Mouse (Mus musculus): ENCODE results near the gene Sugct. TPM values are rescaled to one million over a fixed set of nuclear protein-coding genes. Genes with fewer than 3 reads are reported as not detected.
"Not testable (repeated sequence)": the region's sequence is repeated elsewhere in the genome, so short reads cannot be mapped to it uniquely, and the experiment has no call there.

Sugct gene
- polyA plus RNA-seq, 1 experiment: 4.7 TPM

- no peak overlapping the region for H3K4me3 ChIP-seq (replicated peaks; ENCODE audit: insufficient read depth, low read depth, low read length)
- no peak for DNase-seq
- TF ChIP-seq CTCF (IDR thresholded peaks at IDR 0.05; ENCODE audit: borderline replicate concordance, insufficient read depth, low read depth, low read length) (no peak), POLR2A (IDR thresholded peaks at IDR 0.05; ENCODE audit: borderline replicate concordance, insufficient read depth, low read length) (no peak)
- H3K27ac ChIP-seq (ENCODE audit: insufficient read depth, low read length): no peak overlapping the region
- H3K27me3 ChIP-seq (ENCODE audit: control insufficient read depth, insufficient read depth, low read length): no peaks in the 10 kb centered on the region
- no peaks in the 10 kb centered on the region for H3K4me1 ChIP-seq (ENCODE audit: control insufficient read depth, insufficient read depth, low read length)
- WGBS: 75% methylated on average over 4 of the region's 4 CpGs
These were observed 184.1 kb downstream of the Sugct start for GRCm38 (mm10) chr13:17511184-17511778.

- DNase-seq: no peak
- H3K27ac ChIP-seq (ENCODE audit: insufficient read depth, low read length): no peak overlapping the region
- no peaks in the 10 kb centered on the region for H3K27me3 ChIP-seq (ENCODE audit: control insufficient read depth, insufficient read depth, low read length)
- H3K4me1 ChIP-seq (ENCODE audit: control insufficient read depth, insufficient read depth, low read length): no peaks in the 10 kb centered on the region
- no peak overlapping the region for H3K4me3 ChIP-seq (replicated peaks; ENCODE audit: insufficient read depth, low read depth, low read length)
- WGBS: 60% methylated on average over 1 of the region's 1 CpGs
- TF ChIP-seq POLR2A (IDR thresholded peaks at IDR 0.05; ENCODE audit: borderline replicate concordance, insufficient read depth, low read length) (no peak), CTCF (IDR thresholded peaks at IDR 0.05; ENCODE audit: borderline replicate concordance, insufficient read depth, low read depth, low read length) (no peak)
These were observed 200.4 kb downstream of the Sugct start for GRCm38 (mm10) chr13:17494936-17495335.

DNA sequence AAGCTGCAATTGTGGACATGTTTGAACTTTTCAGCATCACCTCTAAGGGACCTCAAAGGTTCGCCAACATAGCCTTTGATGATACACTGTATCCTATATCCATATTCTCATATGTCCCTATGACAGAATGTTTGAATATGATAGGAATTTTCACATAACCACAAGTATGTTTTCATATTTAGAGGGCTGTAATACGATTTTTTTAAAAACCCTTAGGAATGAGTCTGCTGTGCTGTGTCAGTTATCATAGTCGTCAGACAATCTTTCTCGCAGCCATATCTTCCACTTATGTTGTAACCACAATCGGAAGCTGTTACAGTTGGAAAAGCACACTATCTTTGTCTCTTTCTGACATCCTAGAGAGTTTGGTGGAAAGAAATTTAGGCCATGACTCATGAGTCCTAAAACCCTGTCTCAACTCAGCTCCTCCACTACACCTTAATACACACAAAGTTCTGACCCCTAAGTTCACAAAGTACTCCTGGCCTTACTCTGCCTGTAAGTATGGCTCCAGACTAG lies 201.2 kb downstream of the Sugct start:
- Histone ChIP-seq H3K27me3 (ENCODE audit: control insufficient read depth, insufficient read depth, low read length) (no peaks in the 10 kb centered on the region), H3K4me1 (ENCODE audit: control insufficient read depth, insufficient read depth, low read length) (no peaks in the 10 kb centered on the region), H3K27ac (ENCODE audit: insufficient read depth, low read length) (no peak overlapping the region), H3K4me3 (replicated peaks; ENCODE audit: insufficient read depth, low read depth, low read length) (no peak overlapping the region)
- WGBS: 89% methylated on average over 5 of the region's 5 CpGs
- no peak for DNase-seq
- TF ChIP-seq CTCF (IDR thresholded peaks at IDR 0.05; ENCODE audit: borderline replicate concordance, insufficient read depth, low read depth, low read length) (no peak), POLR2A (IDR thresholded peaks at IDR 0.05; ENCODE audit: borderline replicate concordance, insufficient read depth, low read length) (no peak)

- H3K27ac ChIP-seq (ENCODE audit: insufficient read depth, low read length); H3K4me1 ChIP-seq (ENCODE audit: control insufficient read depth, insufficient read depth, low read length); H3K4me3 ChIP-seq (replicated peaks; ENCODE audit: insufficient read depth, low read depth, low read length); H3K27me3 ChIP-seq (ENCODE audit: control insufficient read depth, insufficient read depth, low read length); DNase-seq: not testable (repeated sequence)
- WGBS: 12% methylated on average over 1 of the region's 1 CpGs
These were observed 237.4 kb downstream of the Sugct start for GRCm38 (mm10) chr13:17457981-17458380.

GRCm38 (mm10) chr13:17432139-17432916 lies 263.0 kb downstream of the Sugct start:
- 47% methylated on average over 7 of the region's 7 CpGs for WGBS
- no peak overlapping the region for H3K27ac ChIP-seq (ENCODE audit: insufficient read depth, low read length)
- no peaks in the 10 kb centered on the region for H3K27me3 ChIP-seq (ENCODE audit: control insufficient read depth, insufficient read depth, low read length)
- peak in 1 of 2 experiments; percentile 14 for DNase-seq
- no peaks in the 10 kb centered on the region for H3K4me1 ChIP-seq (ENCODE audit: control insufficient read depth, insufficient read depth, low read length)
- TF ChIP-seq CTCF (IDR thresholded peaks at IDR 0.05; ENCODE audit: borderline replicate concordance, insufficient read depth, low read depth, low read length) (peak; percentile 39; the same call in 1 of the 2 replicates), POLR2A (IDR thresholded peaks at IDR 0.05; ENCODE audit: borderline replicate concordance, insufficient read depth, low read length) (no peak)
- H3K4me3 ChIP-seq (replicated peaks; ENCODE audit: insufficient read depth, low read depth, low read length): no peak overlapping the region

- 83% methylated on average over 6 of the region's 6 CpGs for WGBS
- TF ChIP-seq CTCF (IDR thresholded peaks at IDR 0.05; ENCODE audit: borderline replicate concordance, insufficient read depth, low read depth, low read length): no peak
- no peak for TF ChIP-seq POLR2A (IDR thresholded peaks at IDR 0.05; ENCODE audit: borderline replicate concordance, insufficient read depth, low read length)
- Histone ChIP-seq H3K4me1 (ENCODE audit: control insufficient read depth, insufficient read depth, low read length) (no peaks in the 10 kb centered on the region), H3K27ac (ENCODE audit: insufficient read depth, low read length) (no peak overlapping the region), H3K27me3 (ENCODE audit: control insufficient read depth, insufficient read depth, low read length) (no peaks in the 10 kb centered on the region), H3K4me3 (replicated peaks; ENCODE audit: insufficient read depth, low read depth, low read length) (no peak overlapping the region)
- DNase-seq: no peak
These were observed 273.5 kb downstream of the Sugct start for GRCm38 (mm10) chr13:17421875-17422274.

GRCm38 (mm10) chr13:17420557-17420956 lies 274.8 kb downstream of the Sugct start:
- H3K4me1 ChIP-seq (ENCODE audit: control insufficient read depth, insufficient read depth, low read length): no peaks in the 10 kb centered on the region
- TF ChIP-seq POLR2A (IDR thresholded peaks at IDR 0.05; ENCODE audit: borderline replicate concordance, insufficient read depth, low read length) (no peak), CTCF (IDR thresholded peaks at IDR 0.05; ENCODE audit: borderline replicate concordance, insufficient read depth, low read depth, low read length) (no peak)
- WGBS: 85% methylated on average over 1 of the region's 1 CpGs
- no peak overlapping the region for H3K4me3 ChIP-seq (replicated peaks; ENCODE audit: insufficient read depth, low read depth, low read length)
- no peak overlapping the region for H3K27ac ChIP-seq (ENCODE audit: insufficient read depth, low read length)
- H3K27me3 ChIP-seq (ENCODE audit: control insufficient read depth, insufficient read depth, low read length): no peaks in the 10 kb centered on the region
- DNase-seq: no peak

DNA sequence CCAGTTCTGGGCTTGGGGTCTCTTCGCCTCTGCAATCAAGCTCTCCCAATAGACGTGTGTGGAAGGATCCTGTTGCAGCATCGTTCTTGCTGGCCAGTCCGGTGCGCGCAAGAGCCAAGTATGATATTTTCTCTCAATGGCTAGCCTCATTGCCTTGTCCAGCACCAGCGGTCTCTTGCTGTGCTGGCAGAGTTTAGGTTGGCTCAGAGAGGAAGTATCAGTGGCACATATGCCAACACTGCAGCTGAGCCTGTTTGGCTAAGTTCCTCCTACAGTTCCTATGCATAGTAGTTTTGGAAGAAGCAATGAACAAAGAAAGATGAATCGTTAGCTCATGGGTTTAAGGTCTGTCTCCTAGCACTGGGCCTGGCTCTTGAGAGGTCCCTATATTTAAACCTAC lies 352.5 kb downstream of the Sugct start:
- Histone ChIP-seq H3K4me1 (ENCODE audit: control insufficient read depth, insufficient read depth, low read length) (no peaks in the 10 kb centered on the region), H3K27ac (ENCODE audit: insufficient read depth, low read length) (no peak overlapping the region), H3K27me3 (ENCODE audit: control insufficient read depth, insufficient read depth, low read length) (no peaks in the 10 kb centered on the region), H3K4me3 (replicated peaks; ENCODE audit: insufficient read depth, low read depth, low read length) (no peak overlapping the region)
- WGBS: 10% methylated on average over 8 of the region's 8 CpGs
- no peak for DNase-seq
- TF ChIP-seq POLR2A (IDR thresholded peaks at IDR 0.05; ENCODE audit: borderline replicate concordance, insufficient read depth, low read length) (no peak), CTCF (IDR thresholded peaks at IDR 0.05; ENCODE audit: borderline replicate concordance, insufficient read depth, low read depth, low read length) (no peak)
